Mouse (Mus musculus): ENCODE results near the gene Il17rc. TPM values are rescaled to one million over a fixed set of nuclear protein-coding genes. Genes with fewer than 3 reads are reported as not detected.

The Il17rc gene
- polyA plus RNA-seq, 1 experiment from 2014 or later: 3.5 TPM

- H3K9me3 ChIP-seq (ENCODE audit: control insufficient read depth, low read length): no peaks in the 10 kb centered on the region
- peak within 1 kb of the TSS; percentile 76 for H3K9ac ChIP-seq (replicated peaks; ENCODE audit: low read depth, low read length)
- peak within 1 kb of the TSS; percentile 70 for H3K4me3 ChIP-seq (replicated peaks; ENCODE audit: low read length)
- H3K36me3 ChIP-seq (ENCODE audit: control insufficient read depth, insufficient read depth): no peaks in the 10 kb centered on the region
- WGBS: under 1% methylated on average over 26 of the region's 26 CpGs
- no peaks in the 10 kb centered on the region for H3K27me3 ChIP-seq (replicated peaks; ENCODE audit: control insufficient read depth, insufficient read depth, low read length)
- H3K4me1 ChIP-seq (replicated peaks; ENCODE audit: control insufficient read depth, insufficient read depth, low read length): peaks cover 24% of the 10 kb centered on the region
- H3K4me2 ChIP-seq (ENCODE audit: low read length): peak within 1 kb of the TSS; percentile 73
- peak; percentile 98 for ATAC-seq
- H3K27ac ChIP-seq (ENCODE audit: low read length): peak within 1 kb of the TSS; percentile 79
These were observed 11.9 kb downstream of the Il17rc start, which contains the start of gene Creld1 for GRCm38 (mm10) chr6:113483100-113483615. Gene Creld1, plus strand, starts transcription at chr6:113483297.

- no peaks in the 10 kb centered on the region for H3K27me3 ChIP-seq (replicated peaks; ENCODE audit: control insufficient read depth, insufficient read depth, low read length)
- peak overlapping the region; percentile 70 for H3K4me3 ChIP-seq (replicated peaks; ENCODE audit: low read length)
- H3K4me1 ChIP-seq (replicated peaks; ENCODE audit: control insufficient read depth, insufficient read depth, low read length): peaks cover 24% of the 10 kb centered on the region
- 7% methylated on average over 10 of the region's 10 CpGs for WGBS
- peak overlapping the region; percentile 67 for H3K27ac ChIP-seq (ENCODE audit: low read length)
- H3K9ac ChIP-seq (replicated peaks; ENCODE audit: low read depth, low read length): peak overlapping the region; percentile 76
- ATAC-seq: peak; percentile 53
- H3K36me3 ChIP-seq (ENCODE audit: control insufficient read depth, insufficient read depth): no peaks in the 10 kb centered on the region
- peak overlapping the region; percentile 73 for H3K4me2 ChIP-seq (ENCODE audit: low read length)
- H3K9me3 ChIP-seq (ENCODE audit: control insufficient read depth, low read length): no peaks in the 10 kb centered on the region
These were observed 12.5 kb downstream of the Il17rc start for GRCm38 (mm10) chr6:113483729-113484128.

- peaks cover 13% of the 10 kb centered on the region for H3K36me3 ChIP-seq (ENCODE audit: control insufficient read depth, insufficient read depth)
- H3K4me1 ChIP-seq (replicated peaks; ENCODE audit: control insufficient read depth, insufficient read depth, low read length): peaks cover 22% of the 10 kb centered on the region
- H3K27me3 ChIP-seq (replicated peaks; ENCODE audit: control insufficient read depth, insufficient read depth, low read length): no peaks in the 10 kb centered on the region
- ATAC-seq: no peak
- H3K9ac ChIP-seq (replicated peaks; ENCODE audit: low read depth, low read length): no peak overlapping the region
- H3K27ac ChIP-seq (ENCODE audit: low read length): no peak overlapping the region
- H3K9me3 ChIP-seq (ENCODE audit: control insufficient read depth, low read length): no peaks in the 10 kb centered on the region
- H3K4me2 ChIP-seq (ENCODE audit: low read length): no peak overlapping the region
- 52% methylated on average over 7 of the region's 7 CpGs for WGBS
- H3K4me3 ChIP-seq (replicated peaks; ENCODE audit: low read length): no peak overlapping the region
These were observed 15.9 kb downstream of the Il17rc start for GRCm38 (mm10) chr6:113487125-113487576.

GRCm38 (mm10) chr6:113489410-113489809 is 18.2 kb downstream of the Il17rc start:
- Histone ChIP-seq H3K27ac (ENCODE audit: low read length) (no peak overlapping the region), H3K36me3 (ENCODE audit: control insufficient read depth, insufficient read depth) (peaks cover 13% of the 10 kb centered on the region), H3K9me3 (ENCODE audit: control insufficient read depth, low read length) (no peaks in the 10 kb centered on the region), H3K4me3 (replicated peaks; ENCODE audit: low read length) (no peak overlapping the region), H3K4me1 (replicated peaks; ENCODE audit: control insufficient read depth, insufficient read depth, low read length) (peaks cover 12% of the 10 kb centered on the region), H3K27me3 (replicated peaks; ENCODE audit: control insufficient read depth, insufficient read depth, low read length) (no peaks in the 10 kb centered on the region), H3K9ac (replicated peaks; ENCODE audit: low read depth, low read length) (no peak overlapping the region), H3K4me2 (ENCODE audit: low read length) (no peak overlapping the region)
- ATAC-seq: no peak
- WGBS: 93% methylated on average over 14 of the region's 14 CpGs

DNA sequence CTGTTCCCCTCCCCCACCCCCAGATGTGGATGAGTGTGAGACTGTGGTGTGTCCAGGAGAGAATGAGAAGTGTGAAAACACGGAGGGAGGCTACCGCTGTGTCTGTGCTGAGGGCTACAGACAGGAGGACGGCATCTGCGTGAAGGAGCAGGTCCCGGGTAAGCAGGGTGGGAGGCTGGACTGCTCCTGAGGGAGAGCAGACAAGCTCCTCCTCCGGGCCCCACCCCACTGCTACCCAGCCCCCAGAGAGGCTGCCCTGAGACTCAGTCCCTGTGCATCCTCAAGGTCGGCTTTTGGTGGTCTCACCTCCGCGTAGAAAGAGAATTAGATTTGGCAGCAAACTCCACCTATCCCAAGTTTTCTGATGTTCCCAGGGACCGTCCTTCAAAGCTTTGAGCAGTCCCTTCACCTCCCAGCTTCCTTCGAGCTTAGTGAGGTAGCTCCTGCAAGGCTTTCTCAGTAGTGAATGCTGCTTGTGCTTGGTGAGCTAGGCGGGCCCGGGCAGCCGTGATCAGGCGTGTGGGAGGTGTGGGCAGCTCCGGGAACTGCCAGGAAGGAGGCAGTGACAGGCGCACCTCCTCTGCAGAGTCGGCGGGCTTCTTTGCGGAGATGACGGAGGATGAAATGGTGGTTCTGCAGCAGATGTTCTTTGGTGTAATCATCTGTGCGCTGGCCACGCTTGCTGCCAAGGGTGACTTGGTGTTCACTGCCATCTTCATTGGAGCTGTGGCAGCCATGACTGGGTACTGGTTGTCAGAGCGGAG is 21.1 kb downstream of the Il17rc start:
- Histone ChIP-seq H3K4me1 (replicated peaks; ENCODE audit: control insufficient read depth, insufficient read depth, low read length) (peaks cover 8% of the 10 kb centered on the region), H3K27ac (ENCODE audit: low read length) (no peak overlapping the region), H3K36me3 (ENCODE audit: control insufficient read depth, insufficient read depth) (peaks cover 13% of the 10 kb centered on the region), H3K4me3 (replicated peaks; ENCODE audit: low read length) (no peak overlapping the region), H3K4me2 (ENCODE audit: low read length) (no peak overlapping the region), H3K9me3 (ENCODE audit: control insufficient read depth, low read length) (no peaks in the 10 kb centered on the region), H3K9ac (replicated peaks; ENCODE audit: low read depth, low read length) (no peak overlapping the region), H3K27me3 (replicated peaks; ENCODE audit: control insufficient read depth, insufficient read depth, low read length) (0 out of 2 replicates have a peak, but pooled peaks cover 2% of the 10 kb centered on the region)
- WGBS: 77% methylated on average over 24 of the region's 24 CpGs
- no peak for ATAC-seq

DNA sequence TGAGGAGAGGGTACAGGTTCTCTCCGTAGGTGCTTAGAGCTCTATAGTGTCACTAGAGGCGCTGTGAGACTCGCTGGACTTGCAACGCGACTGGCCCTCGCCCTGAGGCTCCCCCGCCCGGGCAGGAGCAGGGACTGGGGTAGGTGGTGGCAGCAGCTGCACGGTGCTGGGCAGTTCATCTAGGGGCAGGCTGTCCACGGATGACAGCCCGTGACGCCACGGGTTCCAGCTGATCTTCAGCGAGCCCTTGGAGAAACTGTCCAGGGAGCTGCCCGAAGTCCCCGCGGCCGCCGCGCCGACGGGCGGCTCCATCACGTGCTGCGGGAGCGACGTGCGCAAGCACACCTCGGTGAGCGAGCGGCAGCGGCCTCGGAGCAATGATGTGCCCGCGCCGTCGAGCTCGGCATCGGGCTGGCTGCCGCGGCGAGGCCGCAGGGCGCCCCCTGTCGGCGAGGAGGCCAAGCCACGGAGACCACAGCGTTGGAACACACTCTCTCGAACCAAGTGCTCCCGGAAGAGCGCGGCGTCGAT is 23.1 kb downstream of the Il17rc start:
- Histone ChIP-seq H3K27ac (ENCODE audit: low read length) (no peak overlapping the region), H3K4me1 (replicated peaks; ENCODE audit: control insufficient read depth, insufficient read depth, low read length) (peaks cover 8% of the 10 kb centered on the region), H3K36me3 (ENCODE audit: control insufficient read depth, insufficient read depth) (peaks cover 12% of the 10 kb centered on the region), H3K9ac (replicated peaks; ENCODE audit: low read depth, low read length) (peak overlapping the region; percentile 48), H3K27me3 (replicated peaks; ENCODE audit: control insufficient read depth, insufficient read depth, low read length) (0 out of 2 replicates have a peak, but pooled peaks cover 2% of the 10 kb centered on the region), H3K9me3 (ENCODE audit: control insufficient read depth, low read length) (no peaks in the 10 kb centered on the region), H3K4me2 (ENCODE audit: low read length) (peak overlapping the region; percentile 61), H3K4me3 (replicated peaks; ENCODE audit: low read length) (peak overlapping the region; percentile 39)
- WGBS: 2% methylated on average over 54 of the region's 54 CpGs
- peak; percentile 77 for ATAC-seq

DNA sequence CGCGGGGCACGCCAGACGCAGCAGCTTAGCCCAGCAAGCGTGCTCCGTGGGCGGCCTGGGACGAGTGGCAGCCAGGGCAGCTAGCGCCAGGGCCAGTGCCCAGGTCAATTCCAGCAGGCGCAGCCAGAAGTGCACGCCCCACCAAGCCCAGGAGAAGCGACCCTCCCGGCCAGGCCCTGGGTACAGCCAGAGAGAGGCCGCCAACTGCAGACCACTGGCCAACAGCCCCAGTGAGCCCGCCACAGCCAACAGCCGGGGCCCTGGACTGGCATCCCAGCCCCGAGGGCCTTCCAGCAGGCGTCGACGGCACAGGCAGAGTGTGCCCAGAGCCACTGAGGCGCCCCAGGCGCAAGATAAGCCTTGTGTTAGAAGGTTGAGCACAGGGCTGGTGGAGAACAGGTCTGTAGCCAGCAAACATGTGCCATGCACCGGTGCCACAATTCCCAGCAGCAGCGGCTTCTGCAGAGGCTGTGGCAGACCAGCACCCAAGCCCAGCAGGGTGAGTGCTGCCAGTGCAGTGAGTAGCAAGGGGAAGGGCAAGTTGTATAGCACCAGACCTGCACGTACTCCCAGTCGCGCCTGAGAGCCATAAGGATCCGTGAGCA is 23.9 kb downstream of the Il17rc start:
- Histone ChIP-seq H3K4me3 (replicated peaks; ENCODE audit: low read length) (peak overlapping the region; percentile 39; the same call in 1 of the 2 replicates), H3K9ac (replicated peaks; ENCODE audit: low read depth, low read length) (peak overlapping the region; percentile 48; the same call in 1 of the 2 replicates), H3K36me3 (ENCODE audit: control insufficient read depth, insufficient read depth) (peaks cover 5% of the 10 kb centered on the region; the same call in 1 of the 2 replicates), H3K9me3 (ENCODE audit: control insufficient read depth, low read length) (no peaks in the 10 kb centered on the region), H3K4me1 (replicated peaks; ENCODE audit: control insufficient read depth, insufficient read depth, low read length) (peaks cover 8% of the 10 kb centered on the region), H3K4me2 (ENCODE audit: low read length) (peak overlapping the region; percentile 61), H3K27me3 (replicated peaks; ENCODE audit: control insufficient read depth, insufficient read depth, low read length) (0 out of 2 replicates have a peak, but pooled peaks cover 2% of the 10 kb centered on the region), H3K27ac (ENCODE audit: low read length) (no peak overlapping the region)
- no peak for ATAC-seq
- 68% methylated on average over 28 of the region's 28 CpGs for WGBS

DNA sequence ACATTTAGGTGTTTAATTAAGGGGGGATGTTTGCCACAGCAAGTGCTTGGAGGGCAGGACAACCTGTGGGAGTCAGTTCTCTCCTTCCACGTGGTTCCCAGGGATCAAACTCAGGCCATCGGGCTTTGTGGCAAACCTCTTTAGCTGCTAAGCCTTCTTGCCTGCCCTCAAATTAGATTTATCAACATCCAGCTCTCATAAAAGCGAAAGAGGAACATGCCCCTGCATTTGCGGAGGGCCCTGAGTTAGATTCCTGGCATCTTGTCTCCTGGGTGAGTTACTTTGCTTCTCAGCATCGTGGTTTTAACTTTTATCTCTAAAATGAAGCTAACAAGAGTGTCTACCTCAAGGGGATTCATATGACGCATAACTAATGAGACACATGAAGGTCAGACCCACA is 28.1 kb downstream of the Il17rc start:
- 84% methylated on average over 6 of the region's 6 CpGs for WGBS
- H3K27me3 ChIP-seq (replicated peaks; ENCODE audit: control insufficient read depth, insufficient read depth, low read length): 0 out of 2 replicates have a peak, but pooled peaks cover 2% of the 10 kb centered on the region
- no peak overlapping the region for H3K4me2 ChIP-seq (ENCODE audit: low read length)

More for the DNA sequence above, 28.1 kb downstream of the Il17rc start:
- Histone ChIP-seq H3K27ac (ENCODE audit: low read length) (no peak overlapping the region), H3K4me1 (replicated peaks; ENCODE audit: control insufficient read depth, insufficient read depth, low read length) (peaks cover 17% of the 10 kb centered on the region), H3K9ac (replicated peaks; ENCODE audit: low read depth, low read length) (no peak overlapping the region), H3K4me3 (replicated peaks; ENCODE audit: low read length) (no peak overlapping the region), H3K9me3 (ENCODE audit: control insufficient read depth, low read length) (no peaks in the 10 kb centered on the region), H3K36me3 (ENCODE audit: control insufficient read depth, insufficient read depth) (no peaks in the 10 kb centered on the region)
- ATAC-seq: no peak

Measured in forebrain, embryonic 16.5 days (tissue).